Mouse (Mus musculus) fibroblast of lung, adult 2 months (primary cell): ENCODE measurements around the gene Hagh.

Experiments
- DNase-seq: peaks from one replicate; pipeline ENCODE4 v3.0.0-alpha.2; 2011; ENCODE audit warnings: low read depth

The Hagh gene

GRCm38 (mm10) chr17:24902671-24903474 is 62.9 kb downstream of the Hagh start:
- no peak for DNase-seq

GRCm38 (mm10) chr17:24903767-24904166 is 63.8 kb downstream of the Hagh start:
- no peak for DNase-seq

DNA sequence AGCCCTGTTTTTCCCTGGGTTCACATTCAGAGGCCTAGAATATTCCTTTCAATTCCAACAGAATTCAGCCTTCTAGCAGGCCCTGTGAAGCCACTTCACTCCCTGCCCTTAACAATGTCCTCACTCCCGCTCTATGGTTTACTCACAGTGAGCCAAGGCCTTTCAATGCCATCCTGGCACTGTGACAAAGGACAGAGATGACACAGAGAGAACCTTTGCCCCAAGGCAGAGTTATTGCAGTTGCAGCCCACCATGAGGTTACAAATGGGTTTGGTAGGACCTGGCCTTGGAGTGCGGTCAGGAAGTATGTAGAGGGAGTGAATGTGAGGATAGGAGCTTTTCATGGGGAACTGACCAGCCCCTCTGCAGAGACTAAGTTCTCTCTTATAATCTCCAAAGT is 67.6 kb downstream of the Hagh start:
- DNase-seq: no peak

DNA sequence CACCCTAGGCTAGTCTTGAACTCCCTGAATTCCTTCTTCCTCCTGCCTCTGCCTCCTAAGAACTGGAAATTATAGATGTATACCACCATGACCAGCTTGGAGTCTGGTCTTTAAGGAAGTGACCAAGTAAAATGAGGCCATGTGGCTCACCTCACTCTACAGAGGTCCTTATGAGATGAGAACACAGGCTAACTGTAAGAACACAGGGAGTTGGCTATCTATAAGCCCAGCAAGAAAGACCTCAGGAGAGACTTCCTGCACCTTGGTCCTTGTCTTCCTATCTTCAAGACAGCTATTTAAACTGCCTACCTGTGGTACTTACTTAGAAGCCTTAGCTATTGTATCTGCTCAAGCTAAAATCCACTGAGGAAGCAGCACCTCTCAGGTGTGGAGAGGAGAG is 74.0 kb downstream of the Hagh start:
- DNase-seq: no peak
